Mouse (Mus musculus) mouse trophoblast stem cell (cell line): ENCODE data around the gene Itgb8.

ENCODE experiments used
- in situ Hi-C, 2 experiments: fragments of 300-500 bp; cut with MseI, MboI; formaldehyde crosslinking; loops; 2 replicates in 1 of 2; 3 replicates in 1 of 2; pipeline ENCODE4 v1.15.1; 2025

Itgb8 gene

GRCm38 (mm10) chr12:119238696-119239415 is at the start of gene Itgb8:
Gene Itgb8 (minus strand): TSS chr12:119238802.
- in situ Hi-C loops = no loop called here

DNA sequence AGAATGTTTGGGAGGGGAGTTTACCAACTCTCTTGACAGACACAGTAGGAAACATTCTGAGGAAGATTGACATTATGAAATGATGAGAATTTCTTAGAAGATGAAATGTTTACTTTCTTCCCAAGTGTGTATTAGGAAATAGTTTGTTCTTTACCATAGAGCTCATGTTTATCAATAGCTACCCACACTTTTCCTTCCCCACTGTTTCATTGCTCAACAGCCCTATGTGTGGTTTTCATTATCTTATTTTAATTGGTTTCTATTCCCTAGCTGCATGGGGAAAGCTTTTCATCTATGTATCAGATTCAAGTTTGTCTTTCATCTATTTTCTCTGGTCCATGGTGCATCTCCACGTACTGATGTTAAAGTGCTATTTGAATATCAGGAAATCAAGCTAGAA is 37.7 kb upstream of the Itgb8 start:
- in situ Hi-C loops = no loop called here

DNA sequence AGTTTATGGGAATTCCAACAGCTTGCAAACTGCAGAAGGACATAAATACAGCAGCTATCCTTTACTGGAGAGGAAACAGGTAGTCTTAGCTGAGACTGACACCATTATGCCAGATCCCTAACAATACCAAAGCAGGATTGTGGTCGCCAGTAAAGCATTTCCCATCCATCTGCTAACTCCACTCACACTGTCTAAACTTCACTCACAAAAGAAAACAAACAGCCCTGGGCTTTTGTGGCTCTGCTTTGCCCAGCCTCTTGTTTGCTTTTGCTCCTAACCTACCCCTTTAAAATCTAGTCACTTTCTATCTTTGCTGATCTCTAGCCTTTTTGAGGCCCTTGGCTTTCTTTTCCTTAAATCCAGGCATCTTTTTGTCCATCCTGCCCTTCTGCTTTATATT is 35.0 kb upstream of the Itgb8 start:
- in situ Hi-C loops = no loop called here

- in situ Hi-C loops = no loop called here
Measured at GRCm38 (mm10) chr12:119271964-119272363, 33.4 kb upstream of the Itgb8 start.

DNA sequence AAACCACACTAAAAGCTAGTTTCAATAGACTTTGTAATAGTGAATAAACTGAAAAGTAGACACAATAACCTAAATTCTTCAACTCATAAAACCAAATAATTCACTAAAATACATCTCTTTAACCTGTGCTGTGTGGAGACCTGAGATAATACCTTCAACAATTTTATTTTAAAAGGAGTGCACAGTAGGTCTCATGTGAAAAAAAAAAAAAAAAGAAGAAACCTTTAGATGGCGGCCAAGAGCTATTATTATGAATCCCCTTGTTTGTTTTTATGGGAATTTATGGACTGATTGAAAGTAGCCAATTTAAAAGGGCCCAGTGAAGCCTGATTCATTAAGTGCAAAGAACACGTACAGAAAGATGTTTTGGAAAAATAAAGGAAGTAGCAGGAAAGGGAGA is 31.4 kb upstream of the Itgb8 start:
- in situ Hi-C loops = no loop called here

GRCm38 (mm10) chr12:119268723-119269122 is 30.1 kb upstream of the Itgb8 start:
- in situ Hi-C loops = no loop called here

DNA sequence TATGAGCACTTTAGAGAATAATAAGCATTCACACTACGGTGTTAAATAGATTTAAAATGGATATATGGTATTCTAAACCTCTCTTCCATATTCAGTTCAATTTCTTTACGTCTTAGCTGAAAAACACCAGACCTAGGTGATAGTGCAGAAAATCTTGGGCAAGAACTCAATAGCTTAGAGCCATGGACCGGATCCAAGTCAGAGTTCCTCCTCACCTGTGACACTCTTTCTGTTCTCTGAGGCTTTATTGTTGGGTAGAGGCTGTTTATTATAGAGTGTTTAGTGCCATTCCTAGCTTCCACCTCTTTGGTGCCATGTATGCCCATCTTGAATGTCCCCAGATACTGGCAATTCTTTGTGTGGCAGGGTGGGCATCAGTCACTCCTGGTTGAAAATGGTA is 25.9 kb upstream of the Itgb8 start:
- in situ Hi-C loops = no loop called here

- in situ Hi-C loops = no loop called here
Measured at GRCm38 (mm10) chr12:119248581-119248980, 10.0 kb upstream of the Itgb8 start.

DNA sequence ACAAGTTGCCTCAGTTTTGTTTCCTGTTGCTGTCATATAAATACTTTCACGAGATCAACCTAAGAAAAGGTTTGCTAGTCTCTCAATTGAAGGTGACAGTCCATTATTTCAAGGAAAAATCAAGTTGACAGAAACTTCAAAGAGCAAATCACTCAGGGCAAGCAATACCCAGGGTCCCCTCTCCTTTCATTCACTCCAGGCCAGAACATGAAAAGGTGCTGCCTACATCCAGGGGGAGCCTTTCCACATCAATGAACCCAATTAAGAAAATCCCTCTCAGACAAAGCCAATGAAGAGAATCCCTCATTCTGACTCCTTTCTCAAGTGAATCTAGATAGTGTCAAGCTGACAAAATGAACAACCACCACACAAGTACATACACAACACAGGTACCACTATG is 2.5 kb upstream of the Itgb8 start:
- in situ Hi-C loops = no loop called here

DNA sequence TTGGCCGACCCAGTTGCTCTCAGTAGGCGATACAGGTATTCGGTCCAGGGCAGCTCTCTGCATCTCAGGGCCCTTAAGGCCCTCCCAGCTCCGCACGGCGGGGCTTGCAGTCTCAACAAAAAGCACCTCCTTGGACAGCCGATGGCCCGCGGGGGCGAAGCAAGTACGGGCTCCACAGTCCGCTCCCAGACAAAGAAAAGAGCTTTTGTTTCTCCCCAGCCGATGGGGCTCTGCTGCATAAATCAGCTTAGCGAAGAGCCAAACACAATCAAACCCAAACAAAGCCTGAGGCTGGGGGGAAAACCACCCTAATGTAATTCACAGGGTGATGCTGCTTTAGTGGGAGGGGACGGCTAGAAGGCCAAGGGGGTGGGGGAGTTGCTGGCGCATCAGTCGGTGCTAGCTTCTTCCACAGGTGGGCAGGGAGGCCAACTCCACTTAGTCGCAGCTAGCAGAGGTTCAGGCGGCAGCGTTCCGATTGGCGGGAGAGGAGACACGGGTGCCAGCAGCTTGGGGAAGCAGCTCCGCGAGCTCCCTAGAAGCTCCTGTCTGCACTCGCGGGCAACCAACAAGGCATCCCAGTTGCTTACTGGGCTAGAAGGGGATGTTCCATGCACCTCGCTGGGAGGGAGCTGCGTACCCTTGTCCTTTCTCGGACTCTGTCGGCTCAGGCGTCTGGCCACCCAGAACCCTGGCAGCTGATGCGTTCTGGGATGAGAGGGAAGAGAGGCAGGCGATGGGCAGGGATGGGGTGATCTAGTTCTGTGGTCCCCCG is 494 bp downstream of the Itgb8 start:
- in situ Hi-C loops = no loop called here

DNA sequence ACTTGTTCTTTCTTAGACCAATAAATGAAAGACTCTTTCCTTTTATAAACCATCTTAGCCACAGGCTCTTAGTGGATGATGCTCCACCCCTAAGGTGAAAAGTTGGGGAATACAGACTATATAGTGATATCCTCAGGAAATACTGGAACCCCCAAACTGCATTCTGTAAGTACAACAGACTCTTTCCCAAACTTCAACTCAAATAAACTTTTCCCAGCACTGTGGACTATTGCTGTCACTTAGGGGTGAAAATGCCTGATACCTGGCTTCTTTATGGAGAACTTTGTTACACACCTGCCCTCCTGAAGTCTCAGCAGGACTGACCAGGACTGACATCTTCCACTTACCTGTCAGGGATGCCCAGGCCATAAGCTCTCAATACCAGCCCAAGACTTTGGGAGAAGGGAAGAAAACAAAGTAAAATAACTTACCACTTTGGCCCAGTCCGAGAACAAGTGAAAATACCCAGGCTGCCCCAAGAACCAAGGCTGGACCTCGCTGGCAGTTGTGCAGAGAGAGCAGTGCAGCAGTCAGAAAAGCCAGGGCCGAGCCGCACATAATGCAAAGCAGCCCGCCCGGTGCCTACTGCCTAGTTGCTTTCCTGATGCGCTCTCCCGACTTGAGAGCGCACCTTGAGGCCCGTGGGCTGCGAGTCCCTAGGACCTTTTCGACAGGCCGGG is 1.2 kb downstream of the Itgb8 start:
- in situ Hi-C loops = no loop called here

- in situ Hi-C loops = no loop called here
Measured at GRCm38 (mm10) chr12:119231831-119232230, 6.8 kb downstream of the Itgb8 start.

DNA sequence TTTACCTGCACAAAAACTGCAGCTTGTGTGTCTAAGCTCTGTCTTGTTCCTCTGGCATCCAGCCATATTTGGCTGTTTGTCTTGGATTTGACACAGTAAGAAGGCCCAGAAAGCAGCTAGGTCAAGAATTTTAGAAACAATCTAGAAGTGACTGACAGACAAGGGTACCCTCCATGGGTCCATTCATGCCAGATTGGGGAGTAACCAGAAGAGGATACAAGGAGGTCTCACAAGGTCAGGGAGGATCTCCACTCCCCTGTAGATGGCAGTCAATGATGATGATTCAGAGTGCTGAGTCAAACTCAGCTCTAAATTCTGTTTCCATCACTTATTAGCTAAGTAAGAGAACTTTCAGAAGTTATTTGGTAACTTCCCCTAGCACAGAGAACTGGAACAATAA is 8.2 kb downstream of the Itgb8 start:
- in situ Hi-C loops = no loop called here

DNA sequence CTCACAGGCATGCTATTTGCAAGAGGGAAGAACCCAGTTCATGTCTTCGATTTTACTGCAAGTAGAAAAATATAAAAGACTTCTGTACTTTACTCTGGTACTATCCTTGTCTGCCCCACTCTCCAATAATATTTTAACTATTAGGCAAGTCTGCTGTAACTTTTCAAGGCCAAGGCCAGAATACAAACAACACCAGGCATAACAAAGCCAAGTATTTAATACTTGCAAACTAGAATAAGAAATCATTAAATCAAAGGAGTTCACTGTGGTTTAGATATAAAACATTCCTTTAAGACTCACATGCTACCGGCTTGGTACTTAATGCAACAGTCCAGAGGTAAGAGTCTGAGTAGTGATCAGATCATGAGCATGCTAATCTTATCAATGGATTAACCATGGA is 9.0 kb downstream of the Itgb8 start:
- in situ Hi-C loops = no loop called here

GRCm38 (mm10) chr12:119227898-119228297 is 10.7 kb downstream of the Itgb8 start:
- in situ Hi-C loops = no loop called here

DNA sequence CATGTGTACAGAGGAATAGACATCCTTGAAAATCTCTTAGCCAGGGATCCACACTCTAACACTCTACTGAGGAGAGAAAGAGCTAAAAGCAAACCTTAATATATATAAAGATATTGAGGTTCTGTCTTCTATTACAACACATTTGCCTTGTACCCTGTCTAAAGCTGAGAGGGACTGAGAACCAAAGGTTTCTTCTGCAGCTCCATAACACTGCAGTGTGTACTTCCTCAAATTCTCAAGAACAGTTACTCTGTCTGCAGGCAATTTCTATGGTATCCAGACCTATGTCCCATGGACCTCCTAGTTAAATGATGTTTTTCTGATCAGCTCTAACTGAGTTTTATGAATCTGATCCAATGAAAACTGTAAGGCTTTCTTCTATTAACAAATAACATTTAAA is 13.9 kb downstream of the Itgb8 start:
- in situ Hi-C loops = no loop called here

- in situ Hi-C loops = no loop called here
Measured at GRCm38 (mm10) chr12:119219409-119219808, 19.2 kb downstream of the Itgb8 start.

DNA sequence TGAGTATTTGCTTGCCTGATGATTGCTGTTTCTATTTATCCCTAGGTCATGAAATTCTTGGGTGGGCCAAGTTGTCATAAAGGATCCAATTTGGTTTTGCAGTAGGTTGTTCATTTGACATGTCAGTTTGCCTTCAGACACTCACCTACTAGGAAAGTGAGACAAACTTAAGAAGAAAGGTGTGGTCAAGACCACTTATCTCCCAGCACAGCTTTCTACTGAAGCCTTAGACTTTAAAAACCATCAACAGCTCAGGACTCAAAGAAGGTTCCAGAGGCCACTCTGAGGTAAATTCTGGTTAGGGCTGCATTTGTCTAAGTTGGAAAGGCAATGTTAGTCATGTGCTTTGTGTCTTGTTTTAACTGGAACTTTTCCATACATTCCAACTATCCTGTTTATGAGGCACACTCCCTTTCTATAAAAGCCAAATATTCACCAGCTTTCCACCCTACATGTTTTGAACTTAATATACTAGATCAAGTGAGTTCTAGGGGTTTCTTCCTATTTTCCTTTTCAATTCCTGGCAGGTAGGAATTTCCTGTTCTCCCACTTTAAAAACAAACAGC is 20.8 kb downstream of the Itgb8 start:
- in situ Hi-C loops = no loop called here

GRCm38 (mm10) chr12:119215225-119215624 is 23.4 kb downstream of the Itgb8 start:
- in situ Hi-C loops = no loop called here

GRCm38 (mm10) chr12:119211533-119211932 is 27.1 kb downstream of the Itgb8 start:
- in situ Hi-C loops = no loop called here

DNA sequence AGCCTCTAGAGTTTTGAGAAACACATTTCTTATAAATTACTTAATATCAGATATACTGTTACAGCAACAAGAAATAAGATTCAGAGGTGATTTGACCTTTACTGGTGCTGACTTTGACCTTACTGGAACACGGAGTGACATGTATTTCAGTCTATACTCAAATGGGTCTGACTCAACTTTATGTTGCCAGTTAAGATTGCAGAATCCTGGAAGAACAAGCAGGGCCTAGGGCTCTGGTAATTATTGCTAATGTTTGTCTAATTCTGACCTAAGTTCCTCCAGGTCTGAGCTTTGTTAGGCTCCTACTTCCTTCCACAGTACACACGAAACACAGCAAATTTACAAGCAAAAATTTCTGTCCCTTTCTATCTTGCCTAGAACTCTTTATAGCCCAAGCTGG is 28.0 kb downstream of the Itgb8 start:
- in situ Hi-C loops = no loop called here

DNA sequence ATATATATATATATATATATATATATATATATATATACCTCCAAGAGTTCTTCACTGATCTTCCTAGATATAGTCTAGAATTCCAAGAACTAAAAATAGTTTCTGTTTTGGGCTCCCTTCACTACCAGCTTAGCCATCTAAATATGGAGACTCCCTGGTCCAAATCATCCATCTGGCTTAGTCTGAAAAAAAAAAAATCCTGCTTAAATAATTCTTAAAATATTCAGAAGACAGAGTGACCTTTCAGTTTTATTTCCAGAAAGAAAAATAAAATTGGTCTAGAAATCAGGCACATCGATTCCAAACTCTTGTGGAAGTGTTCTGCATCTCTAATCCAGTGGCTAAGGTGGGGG is 28.6 kb downstream of the Itgb8 start:
- in situ Hi-C loops = no loop called here
